Mouse (Mus musculus) frontal cortex, postnatal 14 days (tissue): ENCODE results near the gene Itfg2.

ENCODE experiments used
- DNase-seq, 2 experiments: peaks; one replicate each; pipeline ENCODE4 v3.0.0; 2022; ENCODE audit warnings: low spot score in 2 of 2

Itfg2 gene

GRCm38 (mm10) chr6:128435474-128435873, 10.7 kb upstream of the Itfg2 start:
- DNase-seq = no peak

- DNase-seq = no peak
Observed at GRCm38 (mm10) chr6:128433566-128433965, 8.8 kb upstream of the Itfg2 start.

GRCm38 (mm10) chr6:128432356-128432915, 7.7 kb upstream of the Itfg2 start:
- DNase-seq = no peak

DNA sequence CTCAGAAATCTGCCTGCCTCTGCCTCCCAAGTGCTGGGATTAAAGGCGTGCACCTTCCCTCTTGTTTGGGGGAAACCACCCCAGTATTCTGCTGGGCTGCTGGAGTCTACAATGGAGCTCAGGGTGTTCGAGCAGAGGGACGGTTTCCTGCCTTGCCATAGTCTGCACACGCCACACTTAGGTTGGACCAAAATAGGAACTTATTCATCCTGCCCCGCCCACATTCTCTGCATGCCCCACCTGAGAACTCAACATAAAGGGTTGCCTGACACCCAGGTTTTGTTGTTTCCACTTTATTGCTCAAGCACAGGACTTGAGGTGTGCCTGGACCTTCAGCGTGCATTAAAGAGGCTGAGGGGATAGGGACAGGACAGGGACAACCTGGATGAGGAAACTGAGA, 5.1 kb upstream of the Itfg2 start:
- DNase-seq = no peak

DNA sequence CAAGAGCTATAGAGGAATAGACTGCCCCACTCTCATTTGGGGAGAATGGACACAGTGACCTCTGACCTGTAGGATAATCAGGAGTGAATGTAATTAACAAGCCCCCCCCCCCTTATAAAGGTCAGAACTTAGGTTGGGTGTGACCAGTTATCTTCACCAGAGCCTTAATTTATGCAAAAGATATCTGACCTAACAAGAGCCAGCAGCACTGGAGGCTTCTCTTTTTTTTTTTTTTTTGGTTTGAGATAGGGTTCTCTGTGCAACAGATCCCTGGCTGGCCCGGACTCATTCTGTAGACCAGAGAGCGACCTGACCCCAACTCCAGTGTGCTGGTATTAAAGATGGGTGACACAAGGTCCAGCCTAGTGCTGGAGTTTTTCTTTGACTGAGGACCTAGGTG, 4.6 kb upstream of the Itfg2 start:
- DNase-seq = no peak

GRCm38 (mm10) chr6:128427571-128427970, 2.8 kb upstream of the Itfg2 start:
- no peak for DNase-seq

GRCm38 (mm10) chr6:128425046-128425445, 315 bp upstream of the Itfg2 start:
- no peak for DNase-seq

- no peak for DNase-seq
Observed at GRCm38 (mm10) chr6:128423496-128424268, 1.0 kb downstream of the Itfg2 start.

GRCm38 (mm10) chr6:128421480-128421879, 3.3 kb downstream of the Itfg2 start:
- no peak for DNase-seq

DNA sequence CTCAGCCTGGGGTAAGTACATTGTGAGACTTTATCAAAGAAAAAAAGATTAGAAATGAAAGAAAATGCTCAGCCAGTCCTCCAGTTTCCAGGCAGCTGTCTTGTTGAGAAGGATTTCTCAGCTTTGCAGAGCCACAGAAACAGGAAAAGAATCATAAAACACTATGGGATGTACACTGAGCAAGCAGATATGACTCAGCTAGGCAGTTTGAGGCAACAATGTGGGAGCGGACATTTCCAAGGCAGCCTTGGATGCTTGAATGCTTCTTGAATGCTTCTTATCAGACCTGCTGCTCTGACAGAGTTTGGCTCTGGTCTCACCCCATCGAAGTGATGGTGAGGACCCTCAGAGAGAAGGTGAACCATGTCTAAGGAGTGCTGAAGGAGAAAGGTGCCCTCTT, 3.7 kb downstream of the Itfg2 start:
- DNase-seq = no peak

DNA sequence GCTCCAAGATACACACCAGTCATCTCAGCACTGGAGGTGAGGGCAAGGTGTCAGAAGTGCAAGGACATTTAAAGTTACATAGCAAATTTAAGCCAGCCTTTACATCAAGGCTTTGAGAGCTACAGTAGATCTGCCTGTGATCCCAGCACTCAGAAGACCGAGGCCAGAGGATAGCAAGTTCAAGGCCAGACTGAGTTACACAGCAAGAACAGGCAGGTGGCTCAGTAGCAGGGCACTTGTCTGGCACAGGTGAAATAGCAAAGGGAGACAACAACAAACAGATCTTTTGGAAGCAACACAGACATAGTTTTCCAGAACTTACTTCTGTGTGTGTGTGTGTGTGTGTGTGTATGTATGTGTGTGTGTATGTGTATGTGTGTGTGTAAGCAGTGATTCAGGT, 6.7 kb downstream of the Itfg2 start:
- no peak for DNase-seq

- DNase-seq = no peak
Observed at GRCm38 (mm10) chr6:128416169-128416568, 8.6 kb downstream of the Itfg2 start.

GRCm38 (mm10) chr6:128411115-128411514, 13.6 kb downstream of the Itfg2 start:
- DNase-seq = peak; percentile 63 to 88

DNA sequence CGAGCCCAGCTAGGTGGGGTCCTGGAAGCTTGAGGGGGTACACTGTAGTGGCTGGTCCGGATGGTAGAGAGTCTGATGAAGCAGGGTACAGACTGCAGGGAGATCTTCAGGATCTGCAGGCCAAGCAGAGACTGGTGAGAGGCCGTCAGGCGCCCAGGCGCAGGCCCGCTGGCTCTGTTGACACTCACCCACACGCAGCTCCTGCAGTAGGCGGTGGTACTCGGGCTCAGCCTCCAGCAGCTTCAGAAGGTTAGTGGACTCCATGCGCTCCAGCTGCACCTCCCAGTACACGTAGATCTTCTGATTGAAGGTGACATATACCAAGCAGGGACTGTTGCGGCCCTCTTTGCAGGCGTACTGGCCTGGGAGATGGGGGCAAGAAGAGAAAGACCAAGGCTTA, 14.4 kb downstream of the Itfg2 start:
- no peak for DNase-seq

GRCm38 (mm10) chr6:128408544-128409125, 16.1 kb downstream of the Itfg2 start:
- DNase-seq = no peak

DNA sequence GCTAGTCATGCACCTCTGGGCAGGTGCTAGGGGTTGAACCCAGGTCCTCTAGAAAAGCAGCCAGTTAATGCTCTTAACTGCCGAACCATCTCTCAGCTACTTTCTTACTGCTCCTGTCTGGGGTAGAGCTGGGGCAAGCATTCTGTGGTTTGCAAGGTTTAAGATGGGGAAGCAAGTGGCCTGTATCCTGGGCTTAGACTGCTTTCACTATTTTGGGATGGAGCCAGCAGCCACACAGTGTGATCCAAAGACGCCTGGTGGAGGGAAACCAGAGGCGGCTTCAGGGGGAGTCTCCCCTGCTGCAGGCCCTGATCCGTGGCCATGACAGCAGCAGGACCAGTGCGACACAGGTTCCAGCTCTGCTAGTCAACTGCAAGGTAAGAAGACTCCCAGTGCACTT, 20.0 kb downstream of the Itfg2 start:
- no peak for DNase-seq

GRCm38 (mm10) chr6:128399421-128400185, 25.1 kb downstream of the Itfg2 start:
- DNase-seq = peak in 1 of 2 experiments; percentile 31

- no peak for DNase-seq
Observed at GRCm38 (mm10) chr6:128398996-128399395, 25.7 kb downstream of the Itfg2 start, which contains the start of gene Nrip2. Gene Nrip2 (plus strand): TSS chr6:128399296.

GRCm38 (mm10) chr6:128397574-128398261, 27.0 kb downstream of the Itfg2 start:
- DNase-seq = no peak

DNA sequence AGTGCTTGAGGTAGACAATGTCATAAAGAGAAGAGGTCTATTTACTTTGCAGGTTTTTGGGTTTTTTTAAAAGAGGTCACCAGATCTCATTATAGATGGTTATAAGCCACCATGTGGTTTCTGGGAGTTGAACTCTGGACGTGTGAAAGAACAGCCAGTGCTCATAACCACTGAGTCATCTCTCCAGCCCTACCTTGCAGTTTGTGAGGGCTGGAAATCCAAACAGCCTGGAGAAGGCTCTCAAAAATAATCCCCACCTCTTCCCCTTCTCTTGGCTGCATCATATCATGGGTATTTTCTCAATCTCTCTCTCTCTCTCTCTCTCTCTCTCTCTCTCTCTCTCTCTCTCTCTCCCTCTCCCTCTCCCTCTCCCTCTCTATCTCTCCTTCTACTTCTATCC, 34.0 kb downstream of the Itfg2 start:
- no peak for DNase-seq

GRCm38 (mm10) chr6:128389185-128389584, 35.5 kb downstream of the Itfg2 start:
- no peak for DNase-seq

DNA sequence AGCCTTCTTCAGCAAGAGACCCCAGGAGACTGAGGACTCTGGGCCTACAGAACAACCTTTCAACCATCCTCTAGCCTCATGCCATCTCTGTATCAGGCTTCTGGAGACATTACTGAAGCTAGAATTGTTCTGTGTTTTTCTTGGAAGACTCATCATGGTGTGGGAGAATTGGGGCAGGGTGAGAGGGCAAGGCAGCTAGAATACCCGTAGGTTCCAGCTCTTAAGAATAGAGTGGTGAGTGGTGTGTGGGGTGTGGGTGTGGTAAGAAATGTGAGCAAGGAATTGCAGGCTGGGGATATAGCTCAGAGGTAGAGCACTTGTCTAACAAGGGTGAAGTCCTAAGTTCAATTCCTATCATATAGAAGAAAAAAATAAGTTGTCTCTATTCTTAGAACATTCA, 39.7 kb downstream of the Itfg2 start:
- no peak for DNase-seq
